Mouse (Mus musculus): ENCODE data around the gene Map4k2. TPM values are rescaled to one million over a fixed set of nuclear protein-coding genes. Genes with fewer than 3 reads are reported as not detected.

Gene Map4k2
- total RNA-seq, 1 experiment from 2014 or later: 39.6 TPM

DNA sequence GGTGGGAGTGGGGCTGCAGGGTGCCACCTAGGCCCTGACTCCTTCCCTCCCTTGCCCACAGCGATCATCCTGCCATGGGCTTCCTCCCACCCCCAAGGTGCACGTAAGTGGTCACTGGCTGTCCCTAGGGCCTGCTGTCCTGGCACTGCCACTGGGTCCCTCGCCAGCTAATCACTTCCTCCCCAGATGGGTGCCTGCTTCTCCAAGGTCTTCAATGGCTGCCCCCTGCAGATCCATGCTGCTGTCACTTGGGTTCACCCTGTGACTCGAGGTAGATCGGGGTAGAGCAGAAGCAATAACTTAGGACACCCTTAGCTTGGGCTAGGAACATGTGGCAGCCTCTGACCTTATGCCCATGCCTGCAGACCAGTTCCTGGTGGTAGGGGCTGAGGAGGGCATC is 5.1 kb downstream of the Map4k2 start:
- no peak for DNase-seq

- DNase-seq: no peak
Observed at GRCm38 (mm10) chr19:6346661-6347060, 5.7 kb downstream of the Map4k2 start.

- no peak for DNase-seq
Observed at GRCm38 (mm10) chr19:6347615-6348014, 6.7 kb downstream of the Map4k2 start.

GRCm38 (mm10) chr19:6348717-6349116 is 7.8 kb downstream of the Map4k2 start:
- DNase-seq: no peak

DNA sequence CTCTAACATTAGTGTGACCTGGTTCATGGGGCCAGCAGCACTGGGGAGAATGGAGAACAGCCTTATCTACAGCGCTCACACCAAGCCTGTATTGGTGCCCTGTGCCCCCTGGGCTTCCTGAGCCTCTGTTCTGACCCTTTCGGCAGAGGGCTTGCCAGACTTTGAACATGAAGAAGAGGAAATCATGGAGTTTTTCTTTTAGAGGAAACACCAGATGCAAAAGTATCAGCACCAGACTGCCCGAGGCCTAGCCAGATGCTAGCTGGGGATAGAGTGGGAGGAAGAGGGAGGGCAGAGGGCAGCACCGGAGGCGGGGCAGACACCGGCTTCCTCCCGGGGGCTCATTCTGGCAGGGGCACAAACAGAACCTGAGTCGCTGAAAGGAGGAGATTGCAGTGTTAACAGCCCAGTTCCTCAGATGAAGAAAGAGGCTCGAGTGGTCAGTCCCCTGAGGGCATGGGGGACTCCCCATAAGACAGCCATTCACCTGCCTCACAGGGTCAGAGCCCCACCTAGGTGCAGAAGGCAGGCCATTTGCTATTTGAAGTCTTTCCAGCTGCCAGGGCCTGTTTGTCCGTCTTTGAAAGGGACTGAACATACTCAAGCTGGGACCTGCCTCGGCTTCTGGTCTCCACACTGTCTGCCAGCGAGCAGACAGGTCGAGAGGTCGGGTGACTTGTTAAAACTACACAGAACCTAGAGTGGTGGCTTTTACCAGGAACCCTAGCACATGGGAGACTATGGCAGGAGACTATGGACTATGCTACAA is 8.5 kb downstream of the Map4k2 start:
- DNase-seq: peak; percentile 60

GRCm38 (mm10) chr19:6351431-6352106 is 10.6 kb downstream of the Map4k2 start:
- no peak for DNase-seq

DNA sequence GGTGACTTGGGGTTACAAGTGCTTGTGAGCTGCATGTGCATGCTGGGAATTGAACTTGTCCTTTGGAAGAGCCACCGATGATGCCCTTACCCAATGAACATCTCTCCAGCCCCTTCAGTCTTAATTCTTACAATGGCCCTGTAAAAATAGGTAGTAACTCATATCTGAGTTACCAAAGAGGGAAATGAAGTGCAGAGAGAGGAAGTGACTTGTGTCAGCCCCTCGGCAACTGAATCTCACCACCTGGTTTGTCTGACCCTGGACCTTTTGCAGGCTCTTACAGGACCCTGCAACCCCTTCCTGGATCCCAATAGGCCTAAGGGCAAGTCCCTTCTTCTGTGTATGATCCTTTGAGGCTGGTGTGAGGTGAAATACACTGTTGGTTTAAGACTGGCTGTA is 11.2 kb downstream of the Map4k2 start:
- no peak for DNase-seq

DNA sequence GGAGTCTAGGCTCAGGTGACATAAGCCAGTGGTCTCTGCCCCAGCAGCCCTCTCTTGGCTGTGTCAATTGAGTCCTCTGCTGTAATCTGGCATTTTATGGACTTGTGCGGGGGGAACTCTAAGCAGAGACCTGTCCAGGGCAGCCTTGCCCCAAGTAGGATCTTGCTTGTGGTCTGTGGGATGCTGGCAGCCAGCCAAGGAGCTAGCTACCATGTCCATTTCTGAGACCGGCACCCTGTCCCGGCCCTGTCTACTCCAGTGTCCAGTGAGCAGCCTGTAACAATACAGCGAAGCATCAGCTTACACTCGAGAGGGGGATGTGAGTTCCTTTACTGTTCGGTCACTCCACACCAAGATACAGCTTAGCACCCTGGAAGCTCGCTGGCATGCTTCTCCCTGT is 13.1 kb downstream of the Map4k2 start:
- DNase-seq: no peak

DNA sequence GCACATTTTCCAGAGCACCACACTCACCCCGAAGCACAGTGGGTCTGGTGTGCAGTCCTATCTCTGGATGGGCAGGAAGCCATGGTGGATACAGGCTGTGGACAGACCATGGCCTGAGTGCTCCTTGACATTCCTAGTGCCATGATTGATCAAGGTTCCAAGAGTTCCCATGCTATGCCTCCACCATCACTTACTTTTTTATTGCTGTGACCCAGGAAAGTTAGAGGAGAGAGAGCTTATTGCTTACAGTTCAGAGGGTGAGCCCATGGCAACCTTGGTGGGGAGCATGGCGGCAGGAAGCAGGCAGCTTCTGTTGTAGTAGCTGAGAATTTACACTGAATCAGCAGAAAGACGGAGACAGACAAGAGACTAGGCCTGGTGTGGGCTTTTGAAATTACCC is 20.4 kb downstream of the Map4k2 start:
- no peak for DNase-seq

- DNase-seq: no peak
Observed at GRCm38 (mm10) chr19:6363091-6363410, 22.1 kb downstream of the Map4k2 start.

GRCm38 (mm10) chr19:6363411-6364240 is 22.7 kb downstream of the Map4k2 start, which contains the start of gene Sf1:
TSS of gene Sf1 (plus strand) at chr19:6363690.
- peak; percentile 100 for DNase-seq

GRCm38 (mm10) chr19:6364317-6364725 is 23.4 kb downstream of the Map4k2 start:
- DNase-seq: peak; percentile 97

DNA sequence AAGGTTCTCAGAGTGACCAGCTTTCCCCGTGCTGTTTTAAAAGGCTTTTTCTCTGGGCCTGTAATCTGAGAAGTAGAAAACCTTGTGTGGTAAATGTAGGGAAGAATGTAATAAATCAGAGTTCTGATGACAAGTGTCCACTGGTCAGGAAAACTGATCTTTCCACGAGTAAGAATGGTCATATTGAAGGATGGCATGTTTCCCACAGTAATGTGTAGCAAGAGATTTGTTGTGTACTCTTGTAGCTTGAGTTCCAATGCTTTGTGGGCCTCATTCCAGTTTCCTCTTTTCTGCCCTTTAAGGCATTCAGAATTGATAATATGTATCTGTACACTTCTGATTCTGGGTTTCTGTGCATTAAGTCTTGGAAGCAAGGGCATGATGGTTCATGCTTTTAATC is 23.9 kb downstream of the Map4k2 start:
- DNase-seq: no peak

- no peak for DNase-seq
Observed at GRCm38 (mm10) chr19:6370175-6370574, 29.2 kb downstream of the Map4k2 start.

DNA sequence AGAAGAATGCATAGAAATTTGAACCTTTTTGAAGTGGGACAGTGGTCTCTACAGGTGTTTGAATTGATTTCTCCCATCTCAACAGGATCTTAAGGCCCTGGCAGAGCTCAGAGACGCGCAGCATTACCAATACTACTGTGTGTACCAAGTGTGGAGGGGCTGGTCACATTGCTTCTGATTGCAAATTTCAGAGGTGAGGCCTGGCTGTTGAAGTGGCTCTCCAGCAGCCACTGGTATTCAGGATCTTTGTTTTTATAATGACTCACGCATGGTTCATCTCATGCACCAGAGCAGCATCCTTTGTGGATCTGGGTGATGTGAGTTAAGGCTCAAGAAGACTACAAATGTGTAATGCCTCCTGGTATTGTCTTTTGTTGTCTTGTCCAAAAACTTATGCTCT is 31.5 kb downstream of the Map4k2 start:
- no peak for DNase-seq

GRCm38 (mm10) chr19:6373539-6374400 is 32.8 kb downstream of the Map4k2 start:
- peak; percentile 94 for DNase-seq

DNA sequence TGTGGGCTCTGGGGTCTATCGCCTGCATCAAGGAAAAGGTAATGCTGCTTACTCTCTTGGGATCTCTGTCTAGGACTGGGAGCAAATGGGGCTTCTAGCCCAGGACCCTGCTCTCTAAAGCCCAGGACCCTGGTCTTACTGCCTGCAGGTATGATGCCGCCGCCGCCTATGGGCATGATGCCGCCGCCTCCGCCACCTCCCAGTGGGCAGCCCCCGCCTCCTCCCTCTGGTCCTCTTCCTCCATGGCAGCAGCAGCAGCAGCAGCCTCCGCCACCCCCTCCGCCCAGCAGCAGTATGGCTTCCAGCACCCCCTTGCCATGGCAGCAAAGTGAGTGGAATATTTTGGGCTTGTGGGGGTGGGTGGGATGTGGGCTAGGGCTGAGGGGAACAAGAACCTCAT is 33.6 kb downstream of the Map4k2 start:
- DNase-seq: no peak

GRCm38 (mm10) chr19:6375423-6376254 is 34.7 kb downstream of the Map4k2 start:
- no peak for DNase-seq

DNA sequence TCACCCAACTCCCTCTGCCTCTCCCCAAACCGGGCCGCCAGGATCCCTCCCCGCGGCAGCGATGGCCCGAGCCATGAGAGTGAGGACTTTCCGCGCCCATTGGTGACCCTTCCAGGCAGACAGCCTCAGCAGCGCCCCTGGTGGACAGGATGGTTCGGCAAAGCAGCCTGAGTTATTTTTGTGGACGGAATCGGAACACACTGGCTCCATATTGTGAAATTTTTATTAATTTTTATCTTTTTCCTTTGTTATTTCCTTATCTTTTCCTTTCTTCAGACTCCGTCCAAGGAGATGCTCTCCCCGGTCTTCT is 35.3 kb downstream of the Map4k2 start:
- peak; percentile 88 for DNase-seq

- no peak for DNase-seq
Observed at GRCm38 (mm10) chr19:6376643-6377042, 35.7 kb downstream of the Map4k2 start.

DNA sequence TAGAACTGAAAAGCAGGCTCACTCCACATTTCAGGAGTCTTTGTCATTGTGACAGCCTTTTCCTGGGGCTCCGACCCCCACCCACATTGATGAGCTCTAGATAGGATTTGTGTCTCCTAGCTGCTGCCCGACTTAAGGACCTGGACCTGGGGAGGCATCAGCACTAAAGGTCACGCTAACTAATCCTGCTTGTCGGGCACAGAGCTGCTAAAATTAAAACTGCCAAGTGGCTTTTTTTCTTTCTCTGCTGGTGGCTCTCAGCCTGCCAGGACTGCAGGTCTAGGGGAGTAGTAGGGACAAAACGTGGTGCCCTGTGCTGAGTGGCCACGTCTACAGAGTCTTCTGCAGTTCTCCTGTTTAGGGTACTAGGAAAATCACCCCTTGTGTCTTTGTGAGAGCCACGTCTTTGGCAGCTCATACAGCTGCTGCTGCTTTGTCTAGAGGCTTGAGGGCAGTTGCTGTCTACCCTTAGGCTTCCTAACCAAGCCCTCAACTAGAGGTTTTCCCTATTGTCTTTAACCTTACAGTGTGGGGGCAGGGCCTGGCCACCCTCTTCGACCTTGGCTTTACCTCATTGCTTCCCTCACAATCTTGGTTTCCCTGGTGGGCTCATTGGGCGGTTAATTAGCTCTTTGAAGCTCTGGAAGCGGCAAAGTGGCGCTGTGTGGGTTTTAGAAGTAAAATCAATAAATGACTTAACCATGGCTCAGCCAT is 36.5 kb downstream of the Map4k2 start:
- no peak for DNase-seq
